Mouse (Mus musculus): Measurements from ENCODE around the gene Chchd3.

The Chchd3 gene

DNA sequence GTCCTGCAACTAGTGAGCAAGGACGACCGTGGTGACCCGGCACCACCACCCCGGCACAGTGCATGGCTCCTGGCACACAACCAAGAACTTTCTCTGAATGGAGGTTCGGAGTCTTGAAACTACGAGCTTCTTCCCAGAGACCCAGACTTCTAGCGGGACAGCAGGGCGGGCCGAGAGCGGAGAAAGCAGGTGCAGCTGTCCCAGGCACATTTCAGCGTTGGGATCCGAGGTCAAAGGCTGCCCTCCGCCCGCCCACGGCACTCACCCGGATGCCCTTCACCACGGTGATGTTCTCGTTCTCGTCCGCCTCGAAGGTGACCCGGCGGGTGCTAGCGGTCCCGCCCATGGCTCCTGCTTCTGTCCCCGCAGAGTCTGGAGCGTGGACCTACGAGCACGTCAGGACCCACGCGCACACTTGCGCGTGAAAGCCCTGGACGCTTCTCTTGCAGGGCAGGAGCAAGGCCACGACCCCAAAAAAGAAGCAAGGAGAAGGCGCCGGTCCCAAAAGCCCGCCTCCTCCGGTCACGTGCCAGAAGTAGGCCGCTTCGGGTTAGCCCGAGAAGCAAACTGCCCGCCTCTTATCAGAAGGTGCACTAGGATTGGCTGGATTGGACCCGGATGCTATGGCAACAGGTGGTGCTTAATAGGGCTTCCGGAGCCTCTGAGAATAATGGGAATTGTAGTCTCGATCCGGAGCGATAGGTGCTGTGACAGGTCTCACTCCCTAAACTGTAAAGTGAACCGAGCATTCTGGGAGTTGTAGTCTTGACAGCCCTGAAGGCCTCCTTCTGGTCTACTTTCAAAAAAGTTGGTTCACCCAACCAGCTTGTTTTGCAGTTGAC, at the start of gene Chchd3:
Gene Chchd3 (minus strand): TSS at position 526 of the 842 bp plus-strand sequence.
- peak; percentile 99 for DNase-seq (ENCODE audit: low read depth, low spot score)

DNA sequence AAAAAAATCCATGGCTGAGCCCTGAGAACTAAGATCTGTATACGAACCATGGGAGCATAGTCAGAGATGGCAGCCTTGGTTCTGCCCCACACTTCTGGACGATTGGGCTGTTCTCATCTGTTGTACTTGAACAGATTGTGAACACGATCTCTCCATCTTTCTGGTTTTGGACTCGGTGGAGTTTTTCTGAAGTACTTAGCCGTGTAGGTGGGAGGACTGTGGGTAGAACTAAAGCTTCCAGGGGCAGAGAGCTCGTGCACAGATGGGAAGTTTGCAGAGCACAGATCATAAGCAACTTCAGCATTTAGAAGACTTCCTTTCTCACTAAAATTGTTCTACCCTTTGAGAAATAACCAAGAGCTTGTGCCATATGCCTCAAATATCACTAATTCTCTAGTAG, 44.6 kb upstream of the Chchd3 start:
- peak; percentile 86 for DNase-seq (ENCODE audit: low read depth, low spot score)

DNA sequence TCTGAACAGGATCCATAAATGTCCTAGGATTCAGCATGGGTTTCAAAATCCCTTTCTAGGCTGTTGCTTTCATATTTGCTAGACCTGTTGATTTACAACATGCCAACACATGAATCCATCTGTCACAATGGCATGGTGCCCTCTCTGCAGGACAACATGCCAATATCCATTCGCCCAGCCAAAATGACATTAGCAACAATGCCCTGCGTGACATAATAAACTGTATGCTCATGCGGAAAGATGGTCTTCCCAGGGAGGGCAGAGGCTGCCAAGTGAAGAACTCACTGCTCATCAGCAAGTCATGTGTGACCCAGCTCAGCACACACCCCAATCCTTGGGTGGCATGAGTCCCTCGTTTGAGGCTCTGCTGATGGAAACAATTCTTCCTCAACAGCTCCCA, 38.8 kb upstream of the Chchd3 start:
- peak; percentile 85 for DNase-seq (ENCODE audit: low read depth, low spot score)

DNA sequence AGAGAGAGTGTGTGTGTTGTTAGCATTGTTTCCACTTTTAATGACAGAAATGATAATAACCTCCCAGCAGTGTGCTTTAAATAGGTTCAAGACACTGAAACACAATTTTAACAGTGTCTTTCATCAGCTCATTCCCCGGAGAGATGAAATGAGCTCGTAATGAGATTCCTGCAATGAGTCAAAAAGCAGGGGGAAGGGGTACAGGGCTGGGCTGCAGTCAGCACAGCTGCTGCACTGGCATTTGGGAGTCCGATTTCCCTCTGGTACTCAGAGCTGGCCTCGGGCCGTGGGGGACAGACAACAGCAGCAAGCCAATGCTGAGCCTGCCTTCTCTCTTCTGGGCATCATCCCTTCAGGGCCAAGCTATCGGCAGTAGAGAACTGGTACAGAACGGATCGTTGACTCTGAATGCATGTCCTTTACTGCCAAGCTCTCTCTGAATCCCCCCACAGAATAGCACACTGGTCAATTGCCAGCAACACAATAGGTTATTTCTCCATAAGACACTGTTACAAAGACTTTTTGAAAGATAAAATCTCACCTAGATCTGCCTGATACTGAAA, 34.7 kb upstream of the Chchd3 start:
- peak; percentile 45 for DNase-seq (ENCODE audit: low read depth, low spot score)

DNA sequence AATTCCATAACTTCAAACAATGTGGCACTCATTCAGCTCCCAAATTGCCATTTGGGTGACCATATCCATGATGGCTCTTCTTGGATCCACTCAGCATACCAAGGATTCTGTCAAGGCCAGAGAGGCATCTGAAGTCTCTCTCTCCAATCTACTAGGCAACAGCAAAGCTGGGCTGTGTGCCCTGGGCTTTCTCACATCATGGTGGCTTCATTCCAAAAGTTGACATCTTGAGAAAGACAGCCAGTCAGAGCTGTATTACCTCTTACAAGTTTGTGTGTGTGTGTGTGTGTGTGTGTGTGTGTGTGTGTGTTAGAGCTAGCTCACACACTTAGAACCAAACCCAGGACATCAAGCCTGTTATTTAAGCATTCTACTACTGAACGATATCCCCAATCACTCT, 20.1 kb upstream of the Chchd3 start:
- DNase-seq (ENCODE audit: low read depth, low spot score), result no peak

DNA sequence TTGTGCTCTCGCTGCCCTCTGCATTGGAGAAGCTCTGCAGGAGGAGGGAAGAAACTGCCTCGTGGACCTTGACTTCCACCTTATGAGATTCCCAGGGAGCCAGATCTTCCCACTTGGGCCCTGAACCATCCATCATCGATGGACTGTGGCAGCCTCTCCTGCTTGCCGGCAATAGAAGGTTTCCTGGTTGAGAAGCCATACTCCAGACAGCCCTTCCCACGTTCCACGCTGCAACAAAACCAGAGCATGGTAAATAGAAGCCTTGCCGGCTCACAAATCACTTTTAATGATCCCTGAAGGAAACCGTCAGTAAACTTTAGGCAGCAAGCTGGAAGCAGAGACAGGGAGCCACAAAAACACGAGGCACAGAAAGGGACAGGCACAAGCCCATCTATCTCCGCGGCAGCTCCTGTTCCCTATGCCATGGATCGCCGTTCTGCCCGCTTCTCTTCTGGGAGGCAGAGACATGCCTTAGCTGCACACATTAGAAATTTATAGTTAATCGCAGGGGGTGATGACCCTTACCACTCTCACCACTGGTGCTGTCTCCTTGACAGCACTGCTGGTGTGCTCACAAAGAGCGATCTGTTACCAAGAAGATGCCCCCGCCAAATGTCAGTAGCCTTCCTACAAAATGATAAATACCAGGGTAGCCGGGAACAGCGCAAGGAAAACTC, 18.3 kb upstream of the Chchd3 start:
- DNase-seq (ENCODE audit: low read depth, low spot score), result no peak

DNA sequence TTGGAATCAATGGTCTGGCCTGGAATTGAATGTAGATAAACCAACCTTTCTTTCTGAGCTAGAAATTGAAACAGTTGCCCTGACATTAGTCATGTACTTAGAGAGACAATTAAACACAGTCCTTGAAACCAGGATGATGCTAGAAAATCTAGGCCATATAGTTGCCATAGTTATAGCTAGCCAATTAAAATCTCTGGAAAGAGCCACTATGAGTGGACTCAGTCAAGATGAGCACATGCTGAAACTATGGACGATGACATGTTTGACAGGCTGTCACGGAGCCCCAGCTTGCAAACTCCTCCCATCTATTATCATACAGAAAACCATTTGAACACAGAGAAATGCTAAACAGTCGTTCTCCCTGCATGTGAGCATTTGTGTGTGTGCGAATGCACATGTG, 6.4 kb upstream of the Chchd3 start:
- peak; percentile 9 for DNase-seq (ENCODE audit: low read depth, low spot score)

DNA sequence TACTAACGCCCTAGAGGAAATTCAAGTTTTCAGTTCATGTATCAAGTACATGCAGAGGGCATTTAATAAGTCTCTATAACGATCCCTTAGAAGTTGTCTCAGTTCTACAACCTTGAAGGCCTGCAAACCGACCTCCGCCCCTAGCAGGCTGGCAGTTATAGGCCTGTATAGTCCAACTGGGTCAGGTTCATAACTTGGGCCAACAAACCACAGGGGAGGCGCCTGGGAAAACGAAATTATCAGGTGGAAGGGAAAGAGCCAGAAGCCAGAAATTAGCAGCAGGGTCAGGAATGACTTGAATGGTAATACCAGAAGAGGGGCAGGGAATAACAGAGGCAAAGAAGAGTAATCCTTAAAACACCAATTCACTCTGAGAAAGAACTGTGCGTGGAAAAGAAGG, 784 bp downstream of the Chchd3 start:
- DNase-seq (ENCODE audit: low read depth, low spot score), result no peak

DNA sequence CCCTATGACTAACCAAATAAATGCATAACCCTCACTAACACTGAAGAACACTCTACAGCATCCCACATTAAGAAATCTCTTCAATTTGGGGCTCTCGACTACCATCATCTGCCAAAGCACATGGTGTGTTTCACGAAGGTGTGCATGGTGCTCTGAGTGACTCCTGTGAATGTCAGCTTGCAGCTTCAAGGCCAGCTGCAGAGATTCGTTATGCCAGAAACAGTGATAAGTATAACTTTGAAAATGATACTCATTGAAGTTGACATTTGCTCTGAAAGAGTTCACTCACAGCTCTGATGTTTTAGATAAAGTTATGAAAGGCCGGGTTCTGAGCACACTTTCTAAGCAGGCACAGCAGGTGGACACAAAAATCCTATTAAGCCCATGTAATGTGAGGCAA, 3.7 kb downstream of the Chchd3 start:
- DNase-seq (ENCODE audit: low read depth, low spot score), result no peak

DNA sequence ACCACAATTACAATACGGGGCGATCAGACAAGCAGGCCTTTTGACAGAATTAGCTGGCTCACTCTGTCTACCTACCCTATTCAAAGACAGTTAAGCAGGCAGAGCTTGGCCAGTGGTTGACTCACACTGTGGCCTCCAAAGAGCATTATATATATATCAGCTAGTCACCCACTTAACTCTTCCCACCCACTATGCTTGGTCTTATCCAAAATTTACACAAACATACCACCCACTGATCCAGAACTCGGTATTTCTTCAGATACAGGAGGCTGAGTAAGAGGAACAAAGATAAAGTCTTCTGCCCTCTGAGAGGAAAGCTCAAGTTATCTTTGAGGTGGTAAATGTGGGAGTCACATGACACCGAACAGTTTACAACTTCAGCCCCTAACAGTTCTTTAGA, 4.4 kb downstream of the Chchd3 start:
- DNase-seq (ENCODE audit: low read depth, low spot score), result peak; percentile 53

DNA sequence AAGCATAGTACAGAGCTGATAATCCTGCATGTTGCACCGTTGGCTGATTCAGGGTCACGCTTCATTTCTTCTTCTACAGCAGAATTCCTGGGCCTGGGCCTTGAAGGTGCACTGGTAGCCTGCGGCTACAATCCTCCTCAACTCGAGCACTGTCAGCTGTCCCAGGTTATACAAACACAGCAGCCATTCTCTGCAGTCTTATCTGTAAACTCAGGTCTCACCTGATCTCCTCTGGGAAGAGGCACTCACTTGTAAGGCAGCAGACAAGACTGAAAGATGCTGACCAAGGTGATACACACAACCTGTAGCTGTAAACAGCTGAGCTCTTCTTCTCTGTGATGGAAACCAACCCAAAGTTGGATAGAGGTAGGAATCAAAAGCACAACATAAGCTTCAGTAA, 5.1 kb downstream of the Chchd3 start:
- DNase-seq (ENCODE audit: low read depth, low spot score), result no peak

DNA sequence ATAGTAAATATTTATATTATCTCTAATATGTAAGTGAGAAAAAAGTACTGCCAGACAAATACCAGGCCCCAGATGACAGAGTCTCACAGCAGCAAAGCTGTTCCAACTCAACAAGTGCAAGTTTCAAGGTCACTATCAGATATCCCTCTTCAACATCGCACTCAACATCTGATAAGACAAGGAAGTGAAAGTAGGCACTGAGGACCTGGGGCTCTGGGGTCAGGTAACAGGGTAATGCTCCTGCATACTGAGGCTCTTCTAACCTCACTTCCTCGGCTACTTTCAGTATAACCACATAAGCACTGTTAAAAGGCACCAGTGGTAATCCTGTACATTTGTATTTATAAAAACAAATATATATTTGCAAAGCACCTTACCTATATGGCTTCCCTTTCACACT, 8.4 kb downstream of the Chchd3 start:
- DNase-seq (ENCODE audit: low read depth, low spot score), result no peak

DNA sequence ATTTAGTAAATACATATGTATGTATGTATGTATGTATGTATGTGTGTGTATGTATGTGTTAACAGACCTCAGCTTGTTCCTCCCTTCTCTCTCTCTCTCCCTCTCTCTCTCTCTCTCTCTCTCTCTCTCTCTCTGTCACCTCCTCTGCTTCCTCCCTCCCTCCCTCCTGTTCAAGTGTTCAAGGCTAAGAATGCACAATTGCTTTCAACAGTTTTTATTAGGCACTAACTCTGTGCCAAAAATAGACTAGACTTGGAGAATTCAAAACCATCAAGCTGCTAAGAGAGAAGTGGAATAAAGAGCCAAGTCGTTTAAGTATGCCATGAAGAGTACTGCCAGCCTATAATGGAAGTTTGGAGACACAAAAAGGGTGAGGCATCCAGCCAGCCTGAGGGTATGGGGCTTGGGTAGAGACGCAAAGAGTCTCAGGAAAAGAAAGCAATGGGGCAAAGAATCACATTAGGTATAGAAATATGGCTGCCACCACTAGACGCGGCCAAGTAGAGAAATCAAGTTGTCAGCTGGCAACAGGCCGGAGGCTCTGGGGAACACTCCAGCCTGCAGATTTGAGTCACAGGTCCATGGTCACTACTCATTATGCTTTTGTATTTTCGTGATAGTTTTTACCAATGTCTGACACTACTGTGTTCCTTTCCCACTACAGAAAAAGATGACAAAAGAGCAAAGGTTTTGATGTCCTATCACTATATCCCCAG, 10.2 kb downstream of the Chchd3 start:
- no peak for DNase-seq (ENCODE audit: low read depth, low spot score)

DNA sequence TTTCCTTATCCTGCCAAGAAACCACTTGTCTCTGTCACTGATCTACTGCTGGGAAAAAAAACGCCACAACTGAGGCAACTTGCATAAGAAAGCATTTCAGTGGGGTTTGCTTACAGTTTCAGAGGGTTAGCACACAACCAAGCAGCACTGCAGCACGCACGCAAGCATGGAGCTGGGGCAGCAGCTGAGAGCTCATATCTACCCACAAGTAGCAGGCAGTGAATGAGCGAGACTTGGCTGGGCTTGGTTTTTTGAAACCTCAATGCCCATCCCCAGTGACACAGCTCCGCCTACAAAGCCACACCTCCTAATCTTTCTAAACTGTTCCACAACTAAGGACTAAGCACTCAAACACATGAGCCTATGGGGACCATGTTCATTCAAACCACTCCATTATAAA, 16.6 kb downstream of the Chchd3 start:
- no peak for DNase-seq (ENCODE audit: low read depth, low spot score)

DNA sequence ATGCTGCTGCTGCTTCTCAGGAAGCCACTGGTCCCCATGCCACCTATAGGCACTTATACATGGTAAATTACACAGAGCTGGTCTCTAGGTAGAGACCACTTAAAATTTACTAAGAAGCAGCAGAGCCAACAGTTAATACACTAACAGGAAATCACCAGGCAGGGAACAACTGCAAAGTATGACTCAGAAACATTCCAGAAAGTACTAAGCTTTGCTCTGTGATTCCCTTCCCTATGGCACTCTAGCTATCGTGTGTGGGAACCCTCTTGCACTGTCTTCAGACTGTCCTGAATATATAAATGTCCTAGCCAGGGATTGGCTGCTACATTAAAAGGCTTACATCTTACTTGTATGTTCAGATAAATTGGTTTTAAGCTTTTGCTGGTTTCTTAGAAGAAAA, 17.2 kb downstream of the Chchd3 start:
- no peak for DNase-seq (ENCODE audit: low read depth, low spot score)

DNA sequence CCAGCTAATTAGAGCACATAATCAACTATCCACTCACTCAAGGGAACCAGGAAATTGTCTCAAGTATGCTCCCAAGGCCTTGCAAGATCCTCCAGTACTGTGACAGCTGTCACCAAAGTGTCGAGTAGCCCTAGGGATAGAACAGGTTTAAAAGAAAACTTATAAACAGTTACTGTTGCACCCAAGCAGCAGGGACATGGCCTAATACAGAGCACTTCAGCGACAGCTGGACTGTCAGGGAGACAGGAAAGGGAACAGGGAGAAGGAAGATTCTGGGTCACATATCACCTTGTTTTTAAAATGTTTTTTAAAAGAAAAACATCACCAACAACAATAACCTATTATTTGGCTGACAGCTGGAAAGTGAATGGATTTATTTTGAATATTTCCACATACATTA, 18.1 kb downstream of the Chchd3 start:
- DNase-seq (ENCODE audit: low read depth, low spot score), result no peak

DNA sequence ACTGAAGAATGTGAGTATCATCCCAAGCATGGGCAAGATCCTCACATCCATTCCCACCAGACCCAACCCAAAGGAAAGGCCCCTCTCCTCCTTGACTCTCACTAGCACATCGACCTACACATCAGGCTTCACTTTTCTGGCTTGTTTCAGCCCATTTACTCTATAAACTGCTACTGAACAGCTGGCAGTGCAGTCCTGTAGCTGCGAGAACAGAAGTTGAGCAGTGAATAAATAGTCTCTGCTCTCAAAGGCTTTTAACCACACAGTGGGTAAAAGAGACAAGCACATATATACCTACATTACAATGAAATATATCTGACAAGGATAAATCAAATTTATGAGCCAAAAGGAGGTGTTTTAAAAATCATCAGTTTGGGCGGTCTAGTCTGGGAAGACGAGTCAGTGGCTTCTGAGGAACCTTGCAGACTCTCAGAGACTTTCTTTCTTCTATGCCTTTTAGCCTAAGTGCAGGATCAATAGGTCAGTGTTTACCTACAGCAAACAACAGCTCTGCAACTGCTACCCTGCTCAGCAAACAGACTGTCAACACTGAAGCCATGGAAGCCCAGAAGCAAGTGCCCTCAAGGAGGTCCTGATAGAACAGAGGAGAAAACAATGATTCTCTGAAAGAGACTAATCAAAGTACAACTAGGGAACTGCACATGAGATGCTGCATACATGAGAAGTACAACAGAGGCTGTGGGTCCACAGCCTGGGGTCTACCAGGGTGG, 19.5 kb downstream of the Chchd3 start:
- no peak for DNase-seq (ENCODE audit: low read depth, low spot score)

DNA sequence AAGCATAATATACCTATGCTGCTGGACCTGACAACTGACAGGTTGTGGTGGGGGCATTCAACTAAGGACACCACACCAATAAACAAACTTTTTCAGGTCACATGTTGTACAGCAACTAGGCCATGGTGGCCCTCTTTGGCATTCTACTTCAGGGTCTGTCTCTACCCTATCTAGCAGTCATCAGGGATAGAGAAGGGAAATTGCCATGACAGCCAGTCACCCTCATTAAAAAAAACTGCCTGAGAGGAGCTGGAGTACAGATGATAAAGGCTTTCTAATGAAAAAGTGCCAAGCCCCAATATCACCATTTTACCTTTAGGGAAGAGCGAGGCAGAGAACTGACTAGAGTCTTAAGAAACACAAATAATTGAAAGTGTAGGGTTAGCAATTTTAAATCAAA, 27.5 kb downstream of the Chchd3 start:
- DNase-seq (ENCODE audit: low read depth, low spot score), result no peak

DNA sequence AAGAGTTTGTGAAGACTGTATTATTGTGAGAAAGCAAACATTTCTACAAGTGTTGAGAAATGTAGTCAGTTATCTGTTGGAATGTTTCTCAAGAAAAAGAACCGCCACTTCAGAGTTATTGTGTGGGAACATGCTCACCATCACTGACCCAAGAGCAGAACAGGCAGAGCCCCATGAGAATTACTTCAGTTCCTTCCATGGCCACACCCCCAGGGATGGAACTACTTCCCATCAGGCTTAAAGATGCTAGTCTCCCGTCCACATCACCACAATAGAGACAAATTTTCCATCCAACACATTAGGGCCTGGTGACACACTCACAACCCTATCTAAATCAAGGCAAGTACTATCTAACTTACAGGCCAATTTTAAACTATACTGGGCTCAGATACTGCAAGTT, 28.4 kb downstream of the Chchd3 start:
- no peak for DNase-seq (ENCODE audit: low read depth, low spot score)

DNA sequence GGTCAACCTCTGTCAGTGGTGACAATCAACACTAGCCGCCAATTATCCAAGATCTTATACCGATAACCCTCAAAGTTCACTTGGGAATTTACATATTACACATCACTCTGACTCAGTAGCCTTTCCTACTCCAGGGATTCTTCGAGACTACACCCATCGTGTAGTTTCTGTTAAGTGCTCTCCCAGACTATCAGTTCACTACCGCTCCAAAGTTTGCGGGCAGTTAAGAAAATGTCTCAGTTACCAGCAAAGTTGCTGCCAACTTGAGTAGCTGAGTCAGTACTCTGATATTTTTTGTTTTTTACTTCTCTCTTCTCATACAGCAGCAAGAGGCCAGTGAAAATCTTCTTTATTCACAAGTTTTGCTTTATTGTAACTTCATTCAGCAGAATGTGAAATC, 31.8 kb downstream of the Chchd3 start:
- DNase-seq (ENCODE audit: low read depth, low spot score), result no peak

DNA sequence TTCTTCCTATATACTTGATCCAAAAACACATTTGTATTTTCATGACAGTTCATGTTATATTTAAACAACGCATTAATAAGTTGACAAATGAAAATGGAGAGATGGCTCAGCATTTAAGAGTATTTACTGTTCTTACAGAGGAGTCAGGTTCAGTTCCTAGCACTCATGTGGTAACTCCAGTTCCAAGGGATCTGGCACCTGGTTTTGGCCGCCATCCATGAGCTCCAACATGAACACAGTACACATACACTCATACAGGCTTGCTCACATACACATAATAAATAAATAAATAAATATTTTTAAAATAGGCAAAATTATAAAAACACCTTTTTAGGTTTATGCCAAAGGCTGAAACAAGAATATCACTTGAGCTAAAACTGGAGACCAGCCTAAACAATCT, 35.0 kb downstream of the Chchd3 start:
- DNase-seq (ENCODE audit: low read depth, low spot score), result no peak

DNA sequence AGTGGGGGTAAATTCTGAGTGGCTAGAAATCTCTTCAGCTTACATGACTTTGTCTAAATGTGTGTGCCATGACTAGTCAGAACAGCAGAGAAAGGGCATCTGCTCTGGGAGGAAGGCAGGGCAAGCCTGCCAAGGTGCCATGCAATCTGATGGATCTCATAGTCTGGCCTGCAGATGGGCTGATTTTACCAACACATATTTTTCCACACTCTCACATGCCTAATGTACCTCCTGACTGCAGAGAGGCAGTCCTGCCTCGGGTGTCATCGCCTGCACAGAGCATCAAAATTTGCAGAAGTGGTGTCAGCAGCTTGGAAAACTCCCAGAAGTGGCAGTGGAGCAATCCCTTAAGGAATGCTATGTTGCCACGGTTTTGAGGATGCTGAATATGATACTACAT, 55.5 kb downstream of the Chchd3 start:
- DNase-seq (ENCODE audit: low read depth, low spot score), result peak; percentile 81
